Mouse (Mus musculus): ENCODE results near the gene Olfr1152. TPM values are rescaled to one million over a fixed set of nuclear protein-coding genes. Genes with fewer than 3 reads are reported as not detected.

Gene Olfr1152
- not detected in 2 replicates for polyA plus RNA-seq (2012; rRNA removed)

- TF ChIP-seq CTCF (IDR thresholded peaks at IDR 0.05; ENCODE audit: insufficient read depth, low read length) = no peak
- TF ChIP-seq POLR2A (IDR thresholded peaks at IDR 0.05; ENCODE audit: borderline replicate concordance, extremely low read depth, low read depth, low read length) = no peak
- Histone ChIP-seq H3K4me3 (replicated peaks; ENCODE audit: extremely low read depth, low read depth, low read length) (no peak within 1 kb of the TSS), H3K4me1 (ENCODE audit: control insufficient read depth, insufficient read depth, low read length) (no peaks in the 10 kb centered on the region)
- no peak for DNase-seq
Measured at GRCm38 (mm10) chr2:87866192-87866591, at the start of gene Olfr1152. TSS of gene Olfr1152 (plus strand) at chr2:87866492.

GRCm38 (mm10) chr2:87830233-87830632, 36.1 kb upstream of the Olfr1152 start, which contains the start of gene Olfr1148:
TSS of gene Olfr1148 (plus strand) at chr2:87830533.
- 88% methylated on average over 1 of the region's 1 CpGs for WGBS
- H3K4me1 ChIP-seq (ENCODE audit: control insufficient read depth, insufficient read depth, low read length) = no peaks in the 10 kb centered on the region
- no peak within 1 kb of the TSS for H3K4me3 ChIP-seq (replicated peaks; ENCODE audit: extremely low read depth, low read depth, low read length)
- no peak for DNase-seq
- TF ChIP-seq POLR2A (IDR thresholded peaks at IDR 0.05; ENCODE audit: borderline replicate concordance, extremely low read depth, low read depth, low read length) = no peak
- TF ChIP-seq CTCF (IDR thresholded peaks at IDR 0.05; ENCODE audit: insufficient read depth, low read length) = no peak

GRCm38 (mm10) chr2:87843693-87844092, 22.6 kb upstream of the Olfr1152 start, which contains the start of gene Olfr1150-ps1:
TSS of gene Olfr1150-ps1 (plus strand) at chr2:87843993.
- no peak for DNase-seq
- no peaks in the 10 kb centered on the region for H3K4me1 ChIP-seq (ENCODE audit: control insufficient read depth, insufficient read depth, low read length)
- H3K4me3 ChIP-seq (replicated peaks; ENCODE audit: extremely low read depth, low read depth, low read length) = no peak within 1 kb of the TSS
- no peak for TF ChIP-seq CTCF (IDR thresholded peaks at IDR 0.05; ENCODE audit: insufficient read depth, low read length)
- TF ChIP-seq POLR2A (IDR thresholded peaks at IDR 0.05; ENCODE audit: borderline replicate concordance, extremely low read depth, low read depth, low read length) = no peak
- 77% methylated on average over 1 of the region's 1 CpGs for WGBS

GRCm38 (mm10) chr2:87855562-87855961, 10.7 kb upstream of the Olfr1152 start, which contains the start of gene Olfr1151:
TSS of gene Olfr1151 (plus strand) at chr2:87855862.
- no peak for DNase-seq
- no peak within 1 kb of the TSS for H3K4me3 ChIP-seq (replicated peaks; ENCODE audit: extremely low read depth, low read depth, low read length)

GRCm38 (mm10) chr2:87894662-87895061, 28.4 kb downstream of the Olfr1152 start, which contains the start of gene Olfr1153:
TSS of gene Olfr1153 (plus strand) at chr2:87894962.
- no peak for DNase-seq
- TF ChIP-seq CTCF (IDR thresholded peaks at IDR 0.05; ENCODE audit: insufficient read depth, low read length) (no peak), POLR2A (IDR thresholded peaks at IDR 0.05; ENCODE audit: borderline replicate concordance, extremely low read depth, low read depth, low read length) (no peak)
- no peaks in the 10 kb centered on the region for H3K4me1 ChIP-seq (ENCODE audit: control insufficient read depth, insufficient read depth, low read length)
- H3K4me3 ChIP-seq (replicated peaks; ENCODE audit: extremely low read depth, low read depth, low read length) = no peak within 1 kb of the TSS
- WGBS = 52% methylated on average over 1 of the region's 1 CpGs

More at GRCm38 (mm10) chr2:87855562-87855961, 10.7 kb upstream of the Olfr1152 start, which contains the start of gene Olfr1151:
- TF ChIP-seq POLR2A (IDR thresholded peaks at IDR 0.05; ENCODE audit: borderline replicate concordance, extremely low read depth, low read depth, low read length) (no peak), CTCF (IDR thresholded peaks at IDR 0.05; ENCODE audit: insufficient read depth, low read length) (no peak)
- no peaks in the 10 kb centered on the region for H3K4me1 ChIP-seq (ENCODE audit: control insufficient read depth, insufficient read depth, low read length)
- WGBS = 77% methylated on average over 1 of the region's 1 CpGs

- no peak for DNase-seq
- 85% methylated on average over 1 of the region's 1 CpGs for WGBS
- no peak for TF ChIP-seq CTCF (IDR thresholded peaks at IDR 0.05; ENCODE audit: insufficient read depth, low read length)
- Histone ChIP-seq H3K4me3 (replicated peaks; ENCODE audit: extremely low read depth, low read depth, low read length) (no peak within 1 kb of the TSS), H3K4me1 (ENCODE audit: control insufficient read depth, insufficient read depth, low read length) (no peaks in the 10 kb centered on the region)
Measured at GRCm38 (mm10) chr2:87905066-87905465, 38.8 kb downstream of the Olfr1152 start, which contains the start of gene Olfr1154. TSS of gene Olfr1154 (minus strand) at chr2:87905166.

Other genes starting within 250 kb of the Olfr1152 start
- gene Olfr1131, start 239.4 kb upstream of the Olfr1152 start, polyA plus RNA-seq (2012; rRNA removed) = not detected in 2 replicates
- not detected in 2 replicates for gene Olfr1132, start 229.0 kb upstream of the Olfr1152 start, polyA plus RNA-seq (2012; rRNA removed)
- gene Olfr1133, start 219.1 kb upstream of the Olfr1152 start, polyA plus RNA-seq (2012; rRNA removed) = not detected in 2 replicates
- not detected in 2 replicates for gene Olfr1134, start 208.0 kb upstream of the Olfr1152 start, polyA plus RNA-seq (2012; rRNA removed)
- gene Olfr1135, start 192.8 kb upstream of the Olfr1152 start, polyA plus RNA-seq (2012; rRNA removed) = not detected in 2 replicates
- not detected in 2 replicates for gene Olfr1136, start 172.5 kb upstream of the Olfr1152 start, polyA plus RNA-seq (2012; rRNA removed)
- not detected in 2 replicates for gene Olfr1137, start 153.3 kb upstream of the Olfr1152 start, polyA plus RNA-seq (2012; rRNA removed)
- not detected in 2 replicates for gene Olfr1138, start 126.5 kb upstream of the Olfr1152 start, polyA plus RNA-seq (2012; rRNA removed)
- not detected in 2 replicates for gene Olfr1140, start 122.7 kb upstream of the Olfr1152 start, polyA plus RNA-seq (2012; rRNA removed)
- gene Olfr1141, start 112.5 kb upstream of the Olfr1152 start, polyA plus RNA-seq (2012; rRNA removed) = not detected in 2 replicates
- not detected in 2 replicates for gene Olfr152, start 87.0 kb upstream of the Olfr1152 start, polyA plus RNA-seq (2012; rRNA removed)
- not detected in 2 replicates for gene Olfr1143, start 65.9 kb upstream of the Olfr1152 start, polyA plus RNA-seq (2012; rRNA removed)
- gene Olfr1145, start 56.7 kb upstream of the Olfr1152 start, polyA plus RNA-seq (2012; rRNA removed) = not detected in 2 replicates
- not detected in 2 replicates for gene Olfr1148, start 36.0 kb upstream of the Olfr1152 start, polyA plus RNA-seq (2012; rRNA removed)
- gene Olfr1150-ps1, start 22.5 kb upstream of the Olfr1152 start, polyA plus RNA-seq (2012; rRNA removed) = not detected in 2 replicates
- not detected in 2 replicates for gene Olfr1151, start 10.6 kb upstream of the Olfr1152 start, polyA plus RNA-seq (2012; rRNA removed)
- not detected in 2 replicates for gene Olfr1153, start 28.5 kb downstream of the Olfr1152 start, polyA plus RNA-seq (2012; rRNA removed)
- gene Olfr1154, start 38.7 kb downstream of the Olfr1152 start, polyA plus RNA-seq (2012; rRNA removed) = not detected in 2 replicates
- not detected in 2 replicates for gene Olfr1155, start 78.6 kb downstream of the Olfr1152 start, polyA plus RNA-seq (2012; rRNA removed)
- gene Olfr1156, start 86.6 kb downstream of the Olfr1152 start, polyA plus RNA-seq (2012; rRNA removed) = not detected in 2 replicates
- gene Olfr1157, start 101.8 kb downstream of the Olfr1152 start, polyA plus RNA-seq (2012; rRNA removed) = not detected in 2 replicates
- gene Olfr74, start 108.2 kb downstream of the Olfr1152 start, polyA plus RNA-seq (2012; rRNA removed) = not detected in 2 replicates
- gene Olfr1158, start 123.6 kb downstream of the Olfr1152 start, polyA plus RNA-seq (2012; rRNA removed) = not detected in 2 replicates
- not detected in 2 replicates for gene Olfr1160, start 141.8 kb downstream of the Olfr1152 start, polyA plus RNA-seq (2012; rRNA removed)
- not detected in 2 replicates for gene Olfr1161, start 156.3 kb downstream of the Olfr1152 start, polyA plus RNA-seq (2012; rRNA removed)
- gene Olfr73, start 171.2 kb downstream of the Olfr1152 start, polyA plus RNA-seq (2012; rRNA removed) = not detected in 2 replicates
- gene Olfr1162, start 184.6 kb downstream of the Olfr1152 start, polyA plus RNA-seq (2012; rRNA removed) = not detected in 2 replicates
- not detected in 2 replicates for gene Olfr1163, start 205.3 kb downstream of the Olfr1152 start, polyA plus RNA-seq (2012; rRNA removed)
- not detected in 2 replicates for gene Olfr1164, start 227.5 kb downstream of the Olfr1152 start, polyA plus RNA-seq (2012; rRNA removed)

Measured in lung, adult 2 months (tissue).